Mouse (Mus musculus): Measurements from ENCODE around the gene Sept5.

The Sept5 gene

GRCm38 (mm10) chr16:18632816-18633215, 3.1 kb upstream of the Sept5 start:
- DNase-seq (ENCODE audit: low spot score in 2 of 2) = no peak

DNA sequence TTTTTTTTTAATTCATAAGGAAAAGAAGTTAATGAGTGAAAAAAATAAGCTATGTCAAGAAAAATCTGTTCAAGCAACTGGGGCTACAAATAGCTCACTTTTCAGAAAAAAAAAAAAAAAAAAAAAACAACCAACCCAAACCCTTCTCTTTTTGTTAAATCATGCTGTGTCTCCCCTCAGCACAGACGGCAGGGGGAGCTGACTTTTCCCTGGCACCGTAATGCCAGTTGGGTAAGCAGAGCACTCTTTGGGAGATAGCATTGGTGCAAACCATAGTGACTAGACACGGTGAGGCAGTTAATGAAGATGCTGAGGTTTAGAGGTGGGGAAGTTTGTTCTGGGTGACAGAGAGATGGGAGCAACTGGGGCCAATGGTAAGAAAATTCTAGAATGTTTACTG, 2.3 kb upstream of the Sept5 start:
- no peak for DNase-seq (ENCODE audit: low spot score in 2 of 2)

GRCm38 (mm10) chr16:18631141-18631540, 1.4 kb upstream of the Sept5 start:
- no peak for DNase-seq (ENCODE audit: low spot score in 2 of 2)

GRCm38 (mm10) chr16:18630291-18630690, 537 bp upstream of the Sept5 start:
- no peak for DNase-seq (ENCODE audit: low spot score in 2 of 2)

- DNase-seq (ENCODE audit: low spot score in 2 of 2) = peak in 1 of 2 experiments; percentile 14
These were observed 810 bp downstream of the Sept5 start for GRCm38 (mm10) chr16:18628948-18629340.

DNA sequence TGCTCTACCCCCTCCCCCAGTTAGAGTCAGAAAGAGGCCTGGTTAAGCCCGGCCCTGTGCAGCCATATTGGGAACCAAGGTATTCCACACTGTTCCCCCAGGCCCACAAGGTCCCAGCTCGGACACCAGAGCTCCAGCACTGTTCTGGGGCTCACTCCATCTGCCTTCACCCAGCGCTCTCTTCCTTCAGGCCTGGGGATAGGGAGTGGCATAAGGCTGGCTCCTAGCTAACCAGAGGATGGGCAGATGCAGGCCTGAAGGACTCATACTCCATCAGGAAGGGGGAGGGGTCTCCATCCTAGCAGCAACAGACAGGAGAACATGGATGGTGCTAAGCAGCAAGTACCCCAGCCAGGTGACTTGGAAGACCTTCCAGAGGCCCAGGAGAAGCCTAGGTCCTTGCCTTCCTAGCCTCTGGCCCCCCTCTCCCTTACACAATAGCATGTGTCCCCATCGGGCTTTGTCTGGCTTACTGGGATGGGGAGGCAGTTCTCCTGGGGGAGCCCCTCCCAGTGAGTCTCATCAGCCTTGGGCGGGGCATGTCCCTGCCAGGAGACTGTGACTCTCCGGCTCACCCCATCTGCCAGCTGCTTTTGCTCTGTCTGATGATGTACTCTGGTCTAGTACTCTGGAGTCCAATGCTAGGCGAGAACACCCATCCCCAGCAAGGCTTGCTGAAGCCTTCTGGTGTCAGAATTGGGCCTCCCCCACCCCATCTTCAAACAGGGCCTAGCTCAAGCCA, 1.4 kb downstream of the Sept5 start:
- no peak for DNase-seq (ENCODE audit: low spot score in 2 of 2)

- DNase-seq (ENCODE audit: low spot score in 2 of 2) = no peak
These were observed 2.6 kb downstream of the Sept5 start for GRCm38 (mm10) chr16:18627163-18627562.

DNA sequence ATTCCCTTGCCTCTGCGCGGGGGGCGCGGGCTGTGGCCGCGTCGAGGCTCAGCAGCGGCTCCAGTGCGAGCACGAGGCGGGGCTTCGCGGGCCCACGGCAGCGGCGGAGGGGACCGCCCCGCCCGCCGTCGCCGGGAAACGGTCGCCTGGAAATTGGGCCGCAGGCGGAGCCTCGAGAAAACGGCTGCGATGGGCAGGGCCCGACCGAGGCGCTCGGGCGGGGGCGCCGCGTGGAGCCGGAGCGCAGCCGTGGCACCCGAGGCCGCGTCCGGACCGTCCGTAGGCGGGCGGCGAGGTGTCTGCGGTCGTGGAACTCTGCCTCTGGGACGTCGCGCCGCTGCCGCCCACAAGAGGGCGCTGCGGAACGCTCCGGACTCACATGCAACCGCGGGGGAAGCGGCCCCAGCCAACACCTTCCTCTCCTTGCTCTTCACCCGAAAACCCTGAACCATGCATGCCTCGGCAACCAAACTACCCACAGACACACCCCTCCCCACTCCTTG, 3.3 kb downstream of the Sept5 start, which contains the start of gene Gm49601:
Gm49601 (minus strand) TSS at position 52 of the 503 bp plus-strand sequence.
- DNase-seq (ENCODE audit: low spot score in 2 of 2) = peak; percentile 80 to 83

GRCm38 (mm10) chr16:18625791-18626311, 3.9 kb downstream of the Sept5 start:
- no peak for DNase-seq (ENCODE audit: low spot score in 2 of 2)

DNA sequence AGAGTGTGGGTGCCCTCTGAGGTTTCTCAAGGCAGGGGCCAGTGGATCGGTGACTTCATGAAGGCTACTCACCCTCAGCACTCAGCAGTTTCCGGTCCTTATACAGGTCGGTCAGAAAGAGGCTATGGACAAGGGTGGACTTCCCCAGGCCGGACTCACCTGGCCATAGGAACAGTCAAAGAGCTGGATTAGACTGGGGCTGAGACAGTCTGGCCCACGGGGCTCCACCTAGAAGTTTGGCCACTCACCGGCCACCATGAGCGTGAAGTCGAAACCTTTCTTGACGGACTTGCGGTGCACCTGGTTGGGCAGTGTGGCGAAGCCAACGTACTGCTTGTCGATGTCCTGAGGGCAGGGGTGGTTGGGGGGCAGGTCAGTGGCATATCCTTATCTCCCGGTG, 4.7 kb downstream of the Sept5 start:
- no peak for DNase-seq (ENCODE audit: low spot score in 2 of 2)

DNA sequence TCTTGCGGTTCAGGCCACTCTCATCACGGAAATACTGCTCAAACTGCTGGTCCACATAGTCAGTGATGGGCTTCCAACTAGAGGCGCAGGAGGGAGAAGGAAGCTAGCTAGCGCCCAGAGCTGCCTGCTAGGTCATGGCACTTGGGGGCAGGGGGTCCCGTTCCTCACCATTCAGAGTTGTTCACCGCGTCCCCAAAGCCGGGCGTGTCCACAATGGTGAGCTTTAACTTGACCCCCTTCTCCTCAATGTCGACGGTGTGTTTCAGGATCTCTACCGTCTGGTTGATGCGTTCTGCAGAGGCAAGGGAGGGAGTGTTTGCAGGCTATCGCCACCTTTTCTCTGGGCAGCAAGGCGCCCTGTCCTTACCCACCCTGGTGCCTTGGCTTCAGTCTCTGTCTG, 5.1 kb downstream of the Sept5 start:
- no peak for DNase-seq (ENCODE audit: low spot score in 2 of 2)

GRCm38 (mm10) chr16:18623751-18624540, 5.8 kb downstream of the Sept5 start:
- DNase-seq (ENCODE audit: low spot score in 2 of 2) = no peak

DNA sequence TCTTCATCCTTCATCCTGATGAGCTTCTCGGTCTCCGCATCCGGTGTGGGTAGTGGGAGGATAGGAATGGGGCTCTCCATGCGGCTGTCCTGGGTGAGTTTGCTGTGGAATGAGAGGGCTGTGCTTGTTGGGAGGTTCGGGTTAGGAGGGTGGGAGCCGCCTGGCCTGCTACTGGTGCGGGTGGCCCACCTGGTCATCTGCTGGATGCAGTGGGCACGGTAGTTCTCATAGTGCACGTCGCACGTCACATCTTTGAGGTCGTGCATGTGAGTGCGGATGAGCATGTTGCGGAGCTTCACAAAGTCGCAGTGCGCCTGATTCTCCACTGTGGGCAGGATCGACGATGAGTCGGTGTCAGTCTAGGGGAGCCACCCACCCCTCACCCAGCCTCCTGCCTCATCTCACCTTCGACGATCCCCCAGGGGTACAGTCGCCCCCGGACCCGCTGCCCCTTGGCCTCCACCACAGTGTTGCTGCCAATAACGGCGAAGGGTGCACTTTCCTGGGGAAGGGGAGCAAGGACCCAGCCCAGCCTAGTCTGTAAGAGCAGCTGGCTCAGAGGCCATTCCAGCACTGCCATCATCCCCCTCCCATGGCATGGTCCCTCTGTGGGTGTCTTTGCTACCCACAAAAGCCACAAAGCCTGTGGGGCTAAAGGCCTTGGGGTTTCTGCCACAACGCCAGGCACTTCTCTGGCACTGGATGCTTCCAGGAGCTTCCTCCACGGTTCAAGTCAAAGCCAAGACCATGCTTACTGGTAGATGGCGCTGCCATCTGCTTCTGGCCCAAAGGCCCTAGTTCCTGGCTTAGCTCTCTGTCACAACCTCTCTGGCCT, 6.6 kb downstream of the Sept5 start:
- DNase-seq (ENCODE audit: low spot score in 2 of 2) = no peak

DNA sequence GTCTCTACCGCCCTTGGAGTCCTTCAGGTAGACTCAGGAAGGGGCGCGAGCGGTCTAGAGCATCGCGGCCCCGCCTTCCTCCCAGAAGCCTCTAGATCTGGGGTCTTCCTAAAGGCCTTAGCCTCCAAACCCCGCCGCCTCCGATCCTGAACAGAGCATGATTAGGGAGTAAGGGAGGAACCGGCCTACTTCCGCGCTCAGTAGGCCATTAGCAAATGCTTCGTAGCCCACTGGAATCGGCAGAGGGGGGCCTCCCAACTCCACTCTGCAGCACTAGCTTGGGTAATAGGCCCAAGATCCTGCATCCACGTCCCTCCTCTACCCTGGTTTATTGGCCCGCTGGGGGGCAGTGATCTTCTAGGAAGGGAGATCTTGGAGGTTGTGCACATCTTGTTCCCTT, 7.7 kb downstream of the Sept5 start, which contains the start of gene Gp1bb:
Gp1bb (minus strand) TSS at position 385 of the 400 bp plus-strand sequence.
- DNase-seq (ENCODE audit: low spot score in 2 of 2) = no peak

DNA sequence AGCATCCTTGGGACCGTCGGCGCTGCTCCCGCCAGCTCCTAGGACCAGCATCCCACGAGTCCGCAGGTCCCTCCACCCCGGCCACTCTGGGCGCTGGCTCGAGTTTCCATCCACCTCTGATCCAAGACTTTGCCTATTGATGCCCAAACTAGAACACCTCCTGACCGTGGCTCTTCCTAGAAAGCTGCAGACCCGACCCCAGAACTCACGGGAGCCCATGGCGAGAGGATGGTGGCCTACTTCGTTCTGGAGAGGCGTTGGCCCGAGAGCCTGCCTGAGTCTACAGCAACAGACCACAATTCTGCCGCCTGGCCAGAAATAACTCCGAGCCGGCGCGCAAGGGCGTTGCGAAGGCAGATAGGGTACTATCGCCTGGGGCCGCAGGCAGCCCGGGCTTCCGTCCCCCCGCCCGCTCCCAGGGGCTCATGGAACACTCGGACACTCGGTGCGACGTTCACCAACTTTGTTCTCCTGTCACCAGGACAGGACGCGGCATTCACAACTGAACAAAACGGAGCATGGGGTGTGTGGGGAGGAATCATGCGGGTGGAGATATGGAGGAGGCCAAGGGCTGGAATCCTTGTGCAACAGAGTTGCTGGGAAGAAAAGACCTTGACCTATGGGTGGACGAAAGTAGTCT, 8.3 kb downstream of the Sept5 start:
- DNase-seq (ENCODE audit: low spot score in 2 of 2) = peak in 1 of 2 experiments; percentile 25

DNA sequence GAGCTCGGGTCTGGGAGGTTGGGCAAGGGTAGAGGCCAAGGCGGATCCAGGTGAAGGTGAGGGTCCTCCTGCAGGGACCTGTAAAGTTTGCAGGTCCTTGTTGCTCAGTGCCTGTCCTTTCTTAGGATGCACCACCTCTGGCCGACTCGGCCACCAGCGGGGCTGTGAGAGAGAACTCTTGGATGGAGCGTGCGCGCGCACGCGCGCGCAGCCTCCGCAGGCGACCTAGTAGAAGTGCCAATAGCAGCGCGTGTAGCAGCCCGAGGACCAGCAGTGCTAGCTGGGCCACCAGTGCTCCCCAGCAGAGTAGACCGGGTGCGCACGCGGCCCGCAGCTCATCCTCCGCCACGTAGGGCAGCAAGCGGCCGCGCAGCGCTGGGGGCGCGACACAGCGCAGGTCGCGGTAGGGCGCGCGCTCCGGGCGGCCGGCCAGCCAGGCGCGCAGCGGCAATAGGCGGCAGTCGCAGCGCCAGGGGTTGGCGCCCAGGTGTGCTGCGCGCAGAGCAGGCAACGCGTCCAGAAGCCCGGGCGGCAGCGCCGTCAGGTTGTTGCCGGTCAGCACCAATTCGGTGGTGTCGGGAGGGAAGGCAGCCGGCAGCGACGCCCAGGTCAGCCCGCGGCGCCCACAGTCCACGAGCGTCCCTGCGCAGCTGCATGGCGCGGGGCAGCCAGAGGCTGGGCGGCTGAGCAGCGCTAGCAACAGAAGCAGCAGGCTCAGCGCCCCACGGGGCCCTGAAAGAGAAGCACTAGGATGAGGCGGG, 9.0 kb downstream of the Sept5 start:
- DNase-seq (ENCODE audit: low spot score in 2 of 2) = no peak

- DNase-seq (ENCODE audit: low spot score in 2 of 2) = no peak
These were observed 9.6 kb downstream of the Sept5 start for GRCm38 (mm10) chr16:18620201-18620600.

DNA sequence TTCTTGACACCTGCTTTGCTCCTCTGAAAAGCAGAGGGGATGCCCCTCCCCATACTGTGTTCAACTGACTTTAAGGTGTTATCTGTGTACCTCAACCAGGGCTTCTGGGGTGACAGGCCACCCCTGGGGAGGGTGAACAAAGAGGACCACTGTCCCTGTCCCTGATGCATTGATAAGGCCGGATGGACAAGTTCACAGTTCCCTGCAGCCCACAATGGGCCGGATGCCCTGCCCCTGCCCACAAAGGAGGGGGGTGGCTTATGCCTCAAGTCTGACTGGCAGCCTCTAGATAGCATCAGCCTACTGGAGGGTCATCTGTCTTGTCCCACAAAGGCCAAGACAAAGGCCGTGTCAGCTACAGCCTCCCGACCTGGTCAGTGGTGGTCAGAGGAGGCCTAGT, 10.6 kb downstream of the Sept5 start:
- peak; percentile 24 to 58 for DNase-seq (ENCODE audit: low spot score in 2 of 2)

DNA sequence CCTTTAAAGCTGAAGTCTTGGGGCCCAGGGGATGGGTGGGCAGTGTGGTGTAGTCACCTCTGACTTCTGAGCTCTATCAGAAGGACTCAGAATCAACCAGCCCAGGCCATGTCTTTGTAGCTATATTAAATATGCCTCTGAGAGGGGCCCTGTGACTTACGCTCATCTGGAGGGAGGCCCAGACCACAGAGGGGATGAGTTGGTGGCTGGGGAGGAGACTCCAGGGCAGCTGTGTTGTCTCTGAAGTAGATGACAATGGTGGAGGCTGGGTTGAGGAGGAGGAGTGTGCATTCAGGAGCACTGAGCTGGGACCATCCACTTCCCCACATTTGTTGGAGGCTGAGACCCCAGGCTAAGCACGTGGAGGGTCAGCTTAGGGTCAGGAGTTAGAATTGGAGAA, 11.5 kb downstream of the Sept5 start:
- DNase-seq (ENCODE audit: low spot score in 2 of 2) = no peak

DNA sequence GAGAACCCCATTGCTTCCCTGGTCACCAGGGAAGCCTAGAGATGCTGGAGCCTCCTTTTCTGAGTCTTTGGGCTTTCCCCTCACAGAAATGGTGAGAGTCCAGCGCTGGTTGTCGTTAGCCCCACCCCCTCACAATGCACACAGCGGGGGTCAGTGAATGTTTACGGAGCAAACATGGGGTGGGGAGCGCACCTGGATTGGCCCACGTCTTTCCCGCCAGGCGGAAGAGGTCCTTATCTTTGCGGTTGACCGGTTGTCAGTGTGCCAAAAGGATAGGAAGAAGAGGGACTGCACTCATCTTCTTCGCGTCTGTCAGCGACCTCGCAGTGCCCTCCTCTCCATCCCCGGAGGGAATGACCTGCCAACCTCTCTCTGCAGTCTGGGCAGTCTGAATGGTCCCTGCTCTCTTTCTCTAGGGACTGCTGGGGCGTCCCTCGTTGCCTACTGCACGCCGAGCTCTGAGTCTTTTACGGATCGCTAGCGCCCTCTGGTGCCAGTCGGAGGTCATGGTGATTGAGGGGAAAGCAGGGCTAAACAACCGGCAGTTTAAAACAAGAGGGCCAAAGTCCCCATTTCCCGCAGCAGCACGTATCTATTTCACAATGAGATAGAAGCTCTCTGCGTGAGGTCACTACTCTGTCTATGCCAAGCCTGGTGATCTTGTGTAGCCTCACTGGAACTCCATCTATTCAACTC, 12.2 kb downstream of the Sept5 start:
- DNase-seq (ENCODE audit: low spot score in 2 of 2) = peak; percentile 77 to 81

Measured in natural killer cell, adult 2 months (primary cell).